Mouse (Mus musculus) thymus, adult 18-20 months (tissue): ENCODE measurements around the gene Nek6.
A peak's percentile ranks its signal among the peaks of the same experiment; 100 is the strongest.

ENCODE experiments used
- DNase-seq, 2 experiments: peaks; one replicate each; pipeline ENCODE4 v3.0.0; 2022; ENCODE audit warnings: mixed read lengths in 2 of 2

Nek6 gene

DNA sequence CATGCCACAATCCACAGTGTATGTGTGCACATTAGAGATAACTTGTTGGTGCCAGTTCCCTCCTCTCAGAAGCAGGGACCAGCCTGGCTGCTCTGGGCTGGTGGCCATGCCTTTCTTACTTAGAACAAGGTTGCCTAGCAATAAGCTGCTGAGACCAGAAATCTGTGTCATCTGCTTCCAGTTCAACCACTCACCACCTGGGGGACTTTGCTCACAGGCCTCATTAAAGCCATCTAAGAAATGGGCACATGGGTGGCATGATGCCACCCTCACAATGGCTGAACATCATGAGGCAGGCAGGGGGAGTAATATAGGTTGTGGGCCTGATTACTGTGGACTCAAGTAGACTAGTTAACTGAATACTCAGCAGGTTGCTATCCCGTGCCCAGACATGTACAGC lies 1.3 kb upstream of the Nek6 start:
- DNase-seq: no peak

DNA sequence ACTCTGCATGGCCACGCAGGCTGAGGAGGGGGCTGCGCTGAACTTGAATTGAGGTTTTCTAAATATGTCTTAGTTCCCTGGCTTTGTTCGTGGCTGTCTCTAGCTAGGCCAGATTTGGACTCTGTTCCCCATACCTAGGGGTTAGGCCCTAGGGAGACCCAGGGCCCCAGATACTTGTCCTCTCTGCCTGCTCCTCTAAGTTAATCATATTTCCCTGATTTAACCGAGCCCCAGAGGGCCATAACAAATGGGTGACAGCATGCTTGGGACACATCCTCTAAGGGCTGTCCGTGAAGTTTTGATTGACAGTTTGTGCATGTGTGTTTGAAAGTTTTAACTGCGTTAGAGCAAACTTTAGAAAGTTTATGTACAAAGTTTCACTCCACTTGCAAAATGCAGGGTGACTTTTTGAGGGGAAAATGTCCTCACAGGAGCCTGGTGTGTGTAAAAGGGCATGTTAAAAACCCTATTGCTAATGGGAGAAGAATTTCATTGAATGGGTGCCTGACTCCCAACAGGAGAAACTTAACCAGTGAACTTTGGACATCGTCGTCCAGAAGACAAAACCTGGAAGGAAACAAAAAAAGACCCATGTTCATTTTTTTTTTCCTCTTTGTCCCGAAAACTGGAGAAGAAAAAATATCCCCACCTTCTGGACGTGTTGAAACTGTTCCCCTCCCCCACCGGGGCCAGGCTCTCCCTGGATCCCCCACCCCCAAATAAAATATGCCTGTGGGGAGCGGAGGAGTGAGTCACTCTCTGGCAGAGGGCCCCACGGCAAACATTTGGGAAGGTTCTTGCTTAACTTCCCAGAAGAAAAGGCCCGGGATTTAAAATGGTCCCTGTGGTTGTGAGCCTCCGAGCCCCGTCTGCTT lies 1.1 kb downstream of the Nek6 start:
- DNase-seq: no peak

DNA sequence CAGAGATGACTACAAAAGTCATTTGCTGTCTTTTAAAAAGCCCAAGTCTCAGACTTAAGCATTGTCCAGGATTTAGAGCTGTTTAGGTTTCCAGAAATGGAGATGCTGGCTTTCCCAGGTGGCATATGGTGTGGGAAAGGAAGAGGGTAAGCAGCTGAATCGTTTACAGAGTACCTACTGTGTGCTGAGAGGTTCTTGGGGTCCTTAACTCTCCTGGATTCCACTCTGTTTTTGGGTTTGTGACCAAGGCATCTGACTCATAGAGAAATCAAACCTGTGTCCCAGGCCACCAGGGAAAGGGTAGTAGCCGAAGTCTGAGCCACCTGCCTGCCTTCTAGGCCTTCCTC lies 1.7 kb downstream of the Nek6 start:
- no peak for DNase-seq

DNA sequence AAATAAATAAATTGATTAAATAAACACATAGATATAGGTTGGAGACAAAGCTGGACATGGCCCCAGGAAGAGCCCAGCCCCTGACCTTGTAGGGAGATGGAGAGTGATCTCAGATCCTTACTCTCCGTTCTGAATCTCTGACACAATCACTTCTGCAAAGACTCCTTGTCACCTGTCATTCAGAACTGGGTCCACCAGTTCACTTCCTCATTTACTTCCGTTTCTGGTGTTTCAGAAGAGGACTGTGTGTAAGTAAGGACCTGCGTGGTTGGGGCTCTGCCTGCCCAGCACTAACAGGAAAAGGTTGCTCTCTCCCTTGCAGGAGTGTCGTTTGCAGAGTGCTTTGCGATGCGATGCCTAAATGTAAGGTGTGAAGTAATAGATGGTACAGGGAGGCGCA lies 3.0 kb downstream of the Nek6 start:
- DNase-seq: no peak

GRCm38 (mm10) chr2:38515446-38515845 lies 4.0 kb downstream of the Nek6 start:
- no peak for DNase-seq

DNA sequence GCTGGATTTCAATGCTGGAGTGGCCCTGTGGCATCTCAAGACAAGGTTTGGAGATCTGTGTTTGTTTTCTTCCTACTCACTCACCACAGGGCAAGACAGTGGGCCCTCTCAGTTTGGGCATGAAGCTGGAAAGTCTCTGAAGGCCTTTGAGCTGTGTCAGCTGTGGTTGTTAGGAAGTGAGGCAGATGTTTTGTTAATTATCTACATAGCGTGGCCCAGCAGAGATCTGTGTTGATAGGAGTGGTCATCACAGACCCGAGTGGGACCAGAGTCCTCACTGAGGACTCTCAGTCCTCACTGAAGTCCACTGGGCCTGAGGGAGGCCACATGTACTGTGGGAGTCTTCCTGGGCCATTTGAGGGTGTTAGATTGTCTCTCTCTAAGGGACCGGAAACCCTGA lies 5.0 kb downstream of the Nek6 start:
- no peak for DNase-seq

- DNase-seq: no peak
Measured at GRCm38 (mm10) chr2:38517045-38517444, 5.6 kb downstream of the Nek6 start.

- DNase-seq: no peak
Measured at GRCm38 (mm10) chr2:38518719-38519118, 7.3 kb downstream of the Nek6 start.

DNA sequence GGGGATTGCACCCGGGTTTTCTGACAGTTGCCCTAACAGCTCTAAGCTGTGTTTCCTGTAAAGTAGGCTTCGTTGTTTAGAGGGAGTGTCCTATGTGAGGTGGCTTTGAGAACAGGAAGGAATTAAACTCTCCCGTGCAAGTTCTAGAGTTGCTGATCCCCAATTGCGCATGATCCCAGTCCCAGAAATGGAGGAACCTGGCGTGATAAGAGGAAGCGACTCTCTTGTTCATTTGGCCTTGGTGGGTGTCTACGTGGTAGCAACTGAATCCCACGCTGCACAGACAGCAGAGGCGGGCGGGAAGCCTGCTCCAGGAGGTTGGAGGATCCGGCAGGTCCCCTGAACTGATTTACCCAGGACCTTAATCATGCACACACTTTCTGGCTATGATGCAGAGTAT lies 8.5 kb downstream of the Nek6 start:
- DNase-seq: no peak

GRCm38 (mm10) chr2:38521618-38522017 lies 10.2 kb downstream of the Nek6 start:
- DNase-seq: no peak

GRCm38 (mm10) chr2:38522354-38522753 lies 10.9 kb downstream of the Nek6 start:
- no peak for DNase-seq

- no peak for DNase-seq
Measured at GRCm38 (mm10) chr2:38523781-38524445, 12.5 kb downstream of the Nek6 start.

DNA sequence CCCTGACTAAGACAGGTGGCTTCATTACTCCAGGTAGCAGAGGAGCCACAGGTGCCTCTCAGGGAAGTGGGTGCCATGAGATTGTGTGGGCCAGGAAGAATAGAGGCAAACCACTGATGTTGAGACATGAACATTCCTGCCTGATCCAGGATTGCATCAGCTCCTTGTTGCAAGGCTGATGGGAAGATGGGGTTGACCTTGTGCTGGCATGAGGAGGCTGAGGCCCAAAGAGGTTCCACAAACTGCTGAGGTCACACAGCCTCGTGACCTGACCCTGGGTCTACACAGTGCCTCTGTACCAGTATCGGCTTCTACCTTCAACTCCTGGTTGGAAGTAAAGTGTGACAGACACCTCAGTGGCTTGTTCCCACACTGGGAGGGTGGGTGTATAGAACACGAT lies 13.6 kb downstream of the Nek6 start:
- no peak for DNase-seq

DNA sequence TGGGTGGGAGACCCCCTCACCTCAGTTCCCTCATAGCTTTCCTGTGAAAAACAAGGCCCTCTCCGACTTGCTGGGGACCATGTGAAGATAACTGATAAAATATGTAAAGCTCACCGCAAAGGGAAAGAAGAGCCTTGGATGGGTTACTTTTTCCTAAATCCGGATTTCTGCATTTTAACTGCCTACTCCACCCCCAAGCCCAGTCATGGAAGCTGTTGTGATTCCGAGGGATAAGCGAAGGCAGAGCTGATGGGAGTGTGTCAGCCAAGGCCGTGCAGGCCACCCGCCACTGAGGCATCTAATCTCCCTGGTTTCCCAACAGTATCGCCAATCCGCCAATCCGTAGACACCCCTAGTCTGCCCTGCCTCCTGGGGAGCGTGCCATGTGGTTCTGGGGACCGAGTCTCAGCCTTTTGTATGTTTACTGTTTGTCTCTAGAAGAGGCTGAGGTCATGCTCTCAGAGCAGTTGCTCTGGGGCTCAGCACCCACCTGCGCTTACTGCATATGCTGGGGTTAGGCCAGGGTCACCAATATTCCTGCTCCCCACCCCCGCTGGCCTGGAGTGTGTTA lies 18.2 kb downstream of the Nek6 start:
- DNase-seq: no peak

DNA sequence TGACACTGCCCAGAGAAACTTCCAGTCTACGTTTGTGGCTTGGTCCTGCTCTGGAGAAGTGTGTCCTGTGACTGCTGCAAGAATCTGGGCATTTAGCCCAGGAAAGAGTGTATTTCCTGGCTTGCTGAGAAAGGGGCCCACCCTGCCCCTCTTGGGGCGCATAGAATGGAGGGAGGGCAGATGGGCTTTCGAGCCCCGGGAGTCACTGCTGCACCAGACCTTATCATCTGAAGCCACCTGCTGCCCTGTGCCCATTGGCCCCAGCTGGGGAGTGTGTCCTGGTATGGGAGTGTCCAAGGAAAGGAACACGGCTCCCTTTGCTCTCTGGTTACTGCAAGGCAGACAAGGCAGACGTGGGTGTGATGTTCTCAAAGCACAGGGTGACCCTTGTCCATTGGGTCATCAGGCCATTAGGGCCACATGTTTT lies 19.5 kb downstream of the Nek6 start:
- DNase-seq: no peak

DNA sequence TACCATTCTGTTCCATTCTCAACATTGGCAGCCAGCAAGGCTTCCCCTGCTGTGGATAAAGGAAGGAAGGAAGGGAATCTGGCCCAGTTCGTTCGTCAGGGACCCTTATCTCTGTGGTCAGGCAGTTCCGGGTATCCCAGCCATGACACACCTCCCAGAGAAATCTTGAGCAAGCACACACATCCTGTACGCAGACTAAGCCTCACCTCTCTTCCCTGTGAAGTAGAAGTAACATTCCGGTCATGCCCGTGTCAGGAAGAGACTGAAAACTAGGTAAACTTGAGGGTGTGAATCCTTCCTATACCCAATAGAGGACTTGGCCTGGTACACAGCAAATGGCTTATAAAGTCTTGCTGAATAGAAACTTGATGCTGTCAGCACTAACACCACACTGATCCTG lies 21.9 kb downstream of the Nek6 start:
- DNase-seq: no peak

DNA sequence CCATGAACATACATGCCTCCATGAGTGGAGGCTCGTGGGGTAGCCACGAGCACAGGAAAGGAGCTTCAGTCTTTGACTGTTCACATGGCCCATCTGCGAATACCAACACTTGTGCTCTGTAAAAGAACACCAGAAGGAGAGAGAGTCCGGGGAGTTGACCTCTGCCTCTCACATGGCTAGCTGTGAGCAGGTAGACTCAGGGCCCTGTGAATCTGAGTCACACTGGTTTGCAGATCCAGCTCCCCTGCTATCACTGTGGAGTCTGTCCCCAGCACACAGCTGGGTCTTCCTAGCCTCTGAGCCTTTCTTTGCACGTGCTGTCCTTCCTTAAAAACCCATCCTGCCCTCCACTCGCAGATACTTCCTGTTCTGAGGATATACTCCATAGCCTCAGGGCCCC lies 22.3 kb downstream of the Nek6 start:
- DNase-seq: no peak

DNA sequence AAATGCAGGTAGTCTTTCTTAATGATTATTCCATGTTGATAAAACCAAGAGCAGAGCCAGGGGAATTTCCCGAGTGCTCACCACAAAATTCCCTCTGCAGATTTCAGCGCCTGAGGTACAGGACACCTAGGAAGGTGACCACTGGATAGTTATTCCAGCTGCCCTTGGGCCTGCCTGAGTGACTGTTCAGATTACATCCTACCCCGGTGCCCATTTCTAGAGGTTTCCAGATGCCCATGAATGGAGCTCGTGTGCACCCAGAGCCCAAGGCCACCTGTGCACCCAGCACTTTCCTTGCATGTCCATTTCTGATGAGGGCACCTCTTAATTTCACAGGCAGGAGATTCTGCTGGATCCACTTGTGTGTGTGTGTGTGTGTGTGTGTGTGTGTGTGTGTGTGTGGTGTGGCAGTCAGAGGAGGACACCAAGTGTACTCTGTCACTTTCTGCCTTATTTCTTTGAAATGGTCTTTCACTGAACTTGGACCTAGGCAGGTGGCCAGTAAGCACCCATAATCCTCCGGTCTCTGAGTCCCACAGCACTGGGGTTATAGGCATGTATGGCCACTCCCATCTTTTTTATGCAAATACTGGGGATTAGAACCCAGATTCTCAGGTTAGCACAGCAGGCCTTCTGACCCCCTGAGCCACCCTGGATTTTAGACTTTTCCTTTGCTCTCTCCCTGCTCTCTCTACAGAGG lies 22.9 kb downstream of the Nek6 start:
- DNase-seq: no peak

DNA sequence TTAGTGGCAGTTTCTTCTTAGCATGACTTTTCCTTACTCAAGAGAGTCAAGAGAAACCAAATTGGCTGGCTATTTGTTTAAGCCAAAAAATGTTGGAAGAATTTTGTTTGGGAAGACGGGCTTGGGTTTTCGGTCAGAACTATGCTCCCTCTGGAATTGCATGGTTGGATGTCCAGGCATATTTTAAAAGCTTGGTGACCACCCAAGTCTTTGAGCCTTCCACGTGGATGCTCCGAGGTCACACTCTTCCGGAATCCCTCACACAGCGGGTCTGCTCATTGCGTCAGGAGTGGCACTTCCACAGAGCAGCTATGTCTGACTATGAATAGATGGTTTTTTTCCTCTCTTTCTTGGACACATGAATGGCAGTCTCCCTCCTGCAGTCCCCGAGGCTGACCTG lies 23.6 kb downstream of the Nek6 start:
- no peak for DNase-seq

- no peak for DNase-seq
Measured at GRCm38 (mm10) chr2:38535521-38536220, 24.2 kb downstream of the Nek6 start.

- DNase-seq: peak; percentile 17 to 31
Measured at GRCm38 (mm10) chr2:38536331-38536731, 24.9 kb downstream of the Nek6 start.

DNA sequence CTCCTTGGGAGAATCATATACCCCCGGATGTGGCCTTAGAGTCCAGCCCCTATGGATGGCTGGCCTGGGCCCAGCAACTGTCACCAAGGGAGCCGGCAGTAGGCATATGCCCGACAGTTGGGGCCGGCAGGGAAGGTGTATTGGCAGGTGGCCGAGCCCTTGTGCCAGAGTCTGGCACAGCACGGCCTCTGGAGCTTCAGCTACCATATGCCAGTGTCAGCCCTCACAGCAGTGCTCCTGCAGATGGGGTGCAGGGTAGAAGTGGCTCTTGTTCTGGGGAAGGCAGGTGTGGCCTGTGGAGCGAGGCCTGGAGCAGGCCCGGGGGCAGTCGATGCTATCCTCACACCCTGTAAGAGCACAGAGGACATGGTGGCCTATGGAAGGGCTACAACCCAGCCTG lies 28.2 kb downstream of the Nek6 start:
- DNase-seq: no peak

- DNase-seq: no peak
Measured at GRCm38 (mm10) chr2:38540666-38541065, 29.2 kb downstream of the Nek6 start.
